Mouse (Mus musculus): Measurements from ENCODE around the gene Tmprss3. TPM values are rescaled to one million over a fixed set of nuclear protein-coding genes. Genes with fewer than 3 reads are reported as not detected.

Tmprss3 gene
- polyA plus RNA-seq, 1 experiment, result 0.10 TPM

DNA sequence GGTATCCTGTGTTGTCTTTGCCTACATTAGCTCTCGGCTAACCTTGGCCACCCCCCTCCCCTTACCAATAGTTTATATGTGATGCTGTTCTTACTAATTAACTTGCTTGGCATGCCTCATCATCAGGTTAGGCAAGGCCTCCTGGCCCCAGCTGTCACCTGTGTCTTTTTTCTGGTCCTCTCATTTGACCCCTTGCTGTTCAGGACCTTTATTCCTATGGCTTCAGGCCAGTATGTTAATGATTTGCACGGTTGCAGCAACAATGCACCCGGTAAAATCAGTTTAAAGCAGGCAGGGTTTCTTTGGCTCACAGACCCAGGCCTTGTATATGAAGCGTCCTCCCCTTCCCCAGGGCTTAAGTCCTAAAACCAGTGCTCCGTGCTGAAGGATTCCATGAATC lies 46.3 kb downstream of the Tmprss3 start:
- TF ChIP-seq CTCF (IDR thresholded peaks at IDR 0.05; ENCODE audit: extremely low read depth, insufficient read depth, low read length), result no peak
- TF ChIP-seq POLR2A (IDR thresholded peaks at IDR 0.05; ENCODE audit: extremely low read depth, insufficient read depth, low read length), result no peak
- Histone ChIP-seq H3K4me3 (ENCODE audit: insufficient read depth, low read length) (no peak overlapping the region), H3K4me1 (ENCODE audit: control insufficient read depth, insufficient read depth, low read length) (no peaks in the 10 kb centered on the region), H3K27ac (ENCODE audit: insufficient read depth, low read length) (no peak overlapping the region)

DNA sequence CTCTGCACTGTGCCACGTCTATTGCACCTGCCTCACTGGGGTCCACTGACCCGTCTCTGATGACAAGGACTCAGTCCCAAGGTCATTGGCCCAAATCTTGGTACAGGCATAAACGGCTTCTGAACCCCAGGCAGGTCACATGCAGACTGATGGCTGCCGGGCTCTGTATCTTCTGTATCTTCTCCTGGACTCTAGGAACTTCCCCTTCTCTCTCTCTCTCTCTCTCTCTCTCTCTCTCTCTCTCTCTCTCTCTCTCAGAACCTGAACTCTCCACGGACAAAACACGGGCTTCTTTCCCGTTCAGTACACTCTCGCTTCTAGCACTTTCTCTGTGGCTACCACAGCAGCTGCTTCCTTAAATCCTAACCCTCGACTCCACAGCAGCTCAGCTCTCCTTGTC lies 52.8 kb downstream of the Tmprss3 start:
- no peak for TF ChIP-seq POLR2A (IDR thresholded peaks at IDR 0.05; ENCODE audit: extremely low read depth, insufficient read depth, low read length)
- TF ChIP-seq CTCF (IDR thresholded peaks at IDR 0.05; ENCODE audit: extremely low read depth, insufficient read depth, low read length), result no peak
- Histone ChIP-seq H3K4me1 (ENCODE audit: control insufficient read depth, insufficient read depth, low read length) (no peaks in the 10 kb centered on the region), H3K4me3 (ENCODE audit: insufficient read depth, low read length) (no peak overlapping the region), H3K27ac (ENCODE audit: insufficient read depth, low read length) (no peak overlapping the region)

DNA sequence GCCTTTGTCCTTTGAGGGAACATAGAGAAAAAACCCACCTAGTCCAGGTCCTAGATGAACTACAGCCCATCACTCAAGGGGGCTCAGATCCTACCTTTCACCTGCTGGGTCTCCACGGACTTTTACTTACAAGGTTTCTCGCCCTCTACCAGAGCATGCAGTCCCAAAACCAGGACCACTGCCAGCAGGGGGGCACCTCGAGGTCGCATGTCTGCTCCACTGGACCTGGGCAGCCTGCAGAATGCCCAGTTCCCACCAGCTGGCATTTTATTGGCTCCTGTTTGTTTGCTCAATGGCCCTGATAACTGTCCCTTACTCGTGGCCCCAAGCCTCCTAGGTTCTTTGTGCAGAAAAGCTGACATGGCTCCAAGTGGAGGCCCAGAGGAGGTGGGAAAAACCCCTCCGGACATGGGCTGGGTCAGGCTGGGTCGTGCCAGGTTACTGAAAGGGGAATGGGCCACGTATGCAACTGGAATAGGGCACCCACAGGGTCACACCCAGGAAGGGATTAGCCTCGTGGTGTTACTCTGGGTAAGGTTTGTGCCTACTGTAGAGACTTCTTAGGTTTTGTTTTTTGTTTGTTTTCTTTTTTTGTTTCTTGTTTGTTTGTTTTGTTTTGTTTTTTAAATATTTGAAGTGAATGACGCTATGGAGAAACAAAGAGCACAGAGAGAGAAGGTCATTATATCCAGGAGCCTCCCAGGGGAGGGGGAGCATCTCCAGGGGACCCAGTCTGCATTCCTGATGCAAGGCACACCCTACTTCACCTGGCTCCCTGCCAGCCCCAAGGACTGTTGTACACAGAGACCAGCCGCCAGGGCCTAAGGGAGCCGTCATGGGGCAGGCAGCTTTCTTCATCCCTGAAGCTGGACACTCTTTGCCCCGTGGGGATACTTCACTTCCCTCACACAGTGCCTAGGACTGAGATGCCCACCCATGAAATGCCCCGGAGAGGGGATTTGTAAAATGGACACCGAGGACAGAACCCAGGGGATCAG lies 54.4 kb downstream of the Tmprss3 start, which contains the start of gene Tff2:
Tff2 (minus strand) TSS at position 243 of the 998 bp plus-strand sequence.
- TF ChIP-seq CTCF (IDR thresholded peaks at IDR 0.05; ENCODE audit: extremely low read depth, insufficient read depth, low read length) (no peak), POLR2A (IDR thresholded peaks at IDR 0.05; ENCODE audit: extremely low read depth, insufficient read depth, low read length) (no peak)
- Histone ChIP-seq H3K4me3 (ENCODE audit: insufficient read depth, low read length) (no peak within 1 kb of the TSS), H3K4me1 (ENCODE audit: control insufficient read depth, insufficient read depth, low read length) (no peaks in the 10 kb centered on the region), H3K27ac (ENCODE audit: insufficient read depth, low read length) (no peak within 1 kb of the TSS)

DNA sequence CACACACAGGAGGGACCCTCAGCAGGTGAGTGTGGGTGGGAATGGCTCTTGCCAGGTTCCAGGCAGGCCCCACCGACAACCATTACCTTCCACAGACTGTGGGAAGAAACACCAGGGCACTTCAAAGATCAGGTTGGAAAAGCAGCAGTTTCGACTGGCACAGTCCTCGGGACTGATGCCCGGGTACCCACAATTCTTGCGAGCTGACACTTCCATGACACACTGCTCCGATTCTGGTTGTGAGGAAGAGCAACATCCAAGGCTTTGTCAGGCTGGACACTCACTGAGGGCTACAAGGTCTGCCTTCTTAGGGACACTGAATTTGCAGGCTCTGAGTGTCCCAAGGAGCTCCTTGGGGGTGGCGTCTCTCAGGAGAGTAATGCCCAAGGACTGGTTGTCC lies 56.7 kb downstream of the Tmprss3 start:
- no peak for TF ChIP-seq POLR2A (IDR thresholded peaks at IDR 0.05; ENCODE audit: extremely low read depth, insufficient read depth, low read length)
- no peak for TF ChIP-seq CTCF (IDR thresholded peaks at IDR 0.05; ENCODE audit: extremely low read depth, insufficient read depth, low read length)

DNA sequence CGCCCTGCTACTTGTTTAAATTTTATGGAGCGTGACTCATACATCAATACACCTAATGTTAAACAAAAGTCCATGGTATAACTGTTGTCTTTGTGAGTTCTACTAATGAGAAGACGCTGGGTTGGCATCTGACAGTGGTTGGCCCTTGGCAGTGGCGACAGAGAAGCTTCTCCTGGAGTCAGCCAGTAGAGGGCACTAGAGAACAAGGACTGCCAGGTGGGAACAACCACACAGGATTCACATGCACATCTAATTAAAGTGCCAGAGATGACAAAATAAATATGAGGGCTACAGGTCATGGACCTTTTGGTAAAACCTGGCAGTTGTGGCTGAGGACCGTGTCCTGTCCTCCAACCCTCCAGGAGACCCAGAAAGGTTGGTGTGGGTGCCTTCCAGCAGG lies 60.4 kb downstream of the Tmprss3 start:
- Histone ChIP-seq H3K27ac (ENCODE audit: insufficient read depth, low read length) (no peak overlapping the region), H3K4me1 (ENCODE audit: control insufficient read depth, insufficient read depth, low read length) (no peaks in the 10 kb centered on the region), H3K4me3 (ENCODE audit: insufficient read depth, low read length) (no peak overlapping the region)
- TF ChIP-seq POLR2A (IDR thresholded peaks at IDR 0.05; ENCODE audit: extremely low read depth, insufficient read depth, low read length) (no peak), CTCF (IDR thresholded peaks at IDR 0.05; ENCODE audit: extremely low read depth, insufficient read depth, low read length) (peak; percentile 83)

More for the DNA sequence above, 56.7 kb downstream of the Tmprss3 start:
- Histone ChIP-seq H3K4me1 (ENCODE audit: control insufficient read depth, insufficient read depth, low read length) (no peaks in the 10 kb centered on the region), H3K27ac (ENCODE audit: insufficient read depth, low read length) (no peak overlapping the region), H3K4me3 (ENCODE audit: insufficient read depth, low read length) (no peak overlapping the region)

DNA sequence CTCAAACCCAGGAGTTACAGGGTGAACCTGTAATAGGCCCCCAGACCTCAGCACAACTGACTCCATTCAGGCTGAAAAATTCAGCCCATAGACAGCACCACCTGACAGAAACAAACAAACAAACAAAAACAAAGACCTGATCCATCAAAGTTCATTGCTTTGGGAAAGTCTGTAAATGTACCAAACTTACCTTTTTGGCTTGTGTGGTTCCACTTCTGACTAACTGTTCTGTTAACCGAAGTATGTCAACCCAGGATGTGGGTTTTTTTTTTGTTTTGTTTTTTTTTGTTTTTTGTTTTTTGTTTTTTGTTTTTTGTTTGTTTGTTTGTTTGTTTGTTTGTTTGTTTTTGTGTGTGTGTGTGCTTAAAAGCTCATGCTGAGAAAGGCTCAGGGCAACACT lies 62.0 kb downstream of the Tmprss3 start:
- Histone ChIP-seq H3K4me3 (ENCODE audit: insufficient read depth, low read length) (no peak overlapping the region), H3K4me1 (ENCODE audit: control insufficient read depth, insufficient read depth, low read length) (no peaks in the 10 kb centered on the region; the same call in 1 of the 2 replicates), H3K27ac (ENCODE audit: insufficient read depth, low read length) (no peak overlapping the region)
- TF ChIP-seq POLR2A (IDR thresholded peaks at IDR 0.05; ENCODE audit: extremely low read depth, insufficient read depth, low read length), result no peak
- no peak for TF ChIP-seq CTCF (IDR thresholded peaks at IDR 0.05; ENCODE audit: extremely low read depth, insufficient read depth, low read length)

DNA sequence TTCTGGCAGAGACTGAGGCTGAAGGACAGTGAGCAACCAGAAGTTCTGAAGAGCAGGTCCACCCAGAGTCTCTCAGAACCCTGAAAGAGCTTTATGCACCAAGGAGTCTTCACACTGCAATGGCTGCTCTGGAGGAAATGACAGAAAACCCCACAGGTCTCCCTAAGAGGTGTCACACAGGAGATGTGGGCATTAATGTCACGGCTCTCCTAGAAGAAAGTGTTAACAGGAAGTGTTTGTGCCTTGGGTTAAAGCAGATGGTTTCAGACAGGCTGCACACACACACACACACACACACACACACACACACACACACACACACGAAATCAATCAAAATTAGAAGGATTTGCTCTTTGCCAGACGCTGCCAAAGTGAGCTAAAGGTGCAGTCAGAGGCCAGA lies 62.5 kb downstream of the Tmprss3 start:
- Histone ChIP-seq H3K27ac (ENCODE audit: insufficient read depth, low read length) (no peak overlapping the region), H3K4me3 (ENCODE audit: insufficient read depth, low read length) (no peak overlapping the region), H3K4me1 (ENCODE audit: control insufficient read depth, insufficient read depth, low read length) (peaks cover 2% of the 10 kb centered on the region; the same call in 1 of the 2 replicates)
- no peak for TF ChIP-seq CTCF (IDR thresholded peaks at IDR 0.05; ENCODE audit: extremely low read depth, insufficient read depth, low read length)
- TF ChIP-seq POLR2A (IDR thresholded peaks at IDR 0.05; ENCODE audit: extremely low read depth, insufficient read depth, low read length), result no peak

DNA sequence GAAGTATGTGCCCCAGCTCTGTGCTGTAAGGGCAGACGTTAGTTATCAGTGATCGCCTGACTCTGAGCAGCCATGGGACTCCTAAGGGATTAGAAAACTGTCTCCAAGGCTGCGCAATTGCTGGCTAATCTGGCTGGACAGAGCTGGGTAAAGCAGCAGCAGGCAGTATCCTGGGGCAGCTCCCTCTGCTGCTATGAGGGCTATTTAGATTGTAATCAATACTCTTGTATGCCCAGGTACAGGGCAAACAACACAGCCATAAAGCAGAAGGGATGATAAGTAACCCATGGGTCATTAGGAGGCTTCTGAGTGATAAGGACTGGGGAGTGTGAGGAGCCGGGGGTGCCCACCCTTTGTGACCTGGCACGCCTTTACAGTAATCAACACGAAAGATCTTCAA lies 63.9 kb downstream of the Tmprss3 start:
- TF ChIP-seq CTCF (IDR thresholded peaks at IDR 0.05; ENCODE audit: extremely low read depth, insufficient read depth, low read length) (no peak), POLR2A (IDR thresholded peaks at IDR 0.05; ENCODE audit: extremely low read depth, insufficient read depth, low read length) (no peak)
- Histone ChIP-seq H3K4me3 (ENCODE audit: insufficient read depth, low read length) (no peak overlapping the region), H3K27ac (ENCODE audit: insufficient read depth, low read length) (no peak overlapping the region), H3K4me1 (ENCODE audit: control insufficient read depth, insufficient read depth, low read length) (peaks cover 2% of the 10 kb centered on the region; the same call in 1 of the 2 replicates)

DNA sequence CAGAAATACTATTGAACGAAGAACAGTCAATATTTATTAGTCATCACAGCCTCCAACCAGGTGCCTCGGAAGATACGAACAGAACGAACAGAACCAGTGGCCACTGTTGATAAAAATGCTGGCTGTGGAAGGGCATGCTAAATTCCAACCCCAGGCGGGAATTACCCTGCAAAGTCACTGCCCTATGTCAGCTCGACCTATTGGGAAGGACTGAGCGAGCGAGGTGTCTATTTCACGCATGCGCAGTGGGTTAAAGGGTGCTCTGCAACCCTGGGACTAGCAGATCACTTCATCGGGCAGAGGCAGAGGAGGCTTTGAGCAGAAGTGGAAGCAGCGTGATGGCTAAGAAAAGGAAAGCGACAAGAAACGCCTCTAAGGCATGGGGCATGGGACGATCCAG lies 65.0 kb downstream of the Tmprss3 start:
- no peak for TF ChIP-seq POLR2A (IDR thresholded peaks at IDR 0.05; ENCODE audit: extremely low read depth, insufficient read depth, low read length)
- peaks cover 2% of the 10 kb centered on the region; the same call in 1 of the 2 replicates for H3K4me1 ChIP-seq (ENCODE audit: control insufficient read depth, insufficient read depth, low read length)
- no peak overlapping the region for H3K4me3 ChIP-seq (ENCODE audit: insufficient read depth, low read length)
- no peak overlapping the region for H3K27ac ChIP-seq (ENCODE audit: insufficient read depth, low read length)

All from cortical plate, adult 2 months (tissue).